Mouse (Mus musculus) G1E-ER4 (cell line): ENCODE measurements around the gene Synpr. TPM values are rescaled to one million over a fixed set of nuclear protein-coding genes. Genes with fewer than 3 reads are reported as not detected.

Source experiments
- GATA1 ChIP-seq: IDR thresholded peaks from one replicate; pipeline ENCODE4 v1.8.0; 2012; ENCODE audit warnings: low read length, inconsistent platforms
- polyA plus RNA-seq: library from polyadenylated mRNA; stranded (reverse); fragments of >175 nt; gene quantifications from 2 replicates; pipeline ENCODE4 v1.2.3, GENCODE M21; 2012

The Synpr gene
- polyA plus RNA-seq, 1 experiment = not detected

DNA sequence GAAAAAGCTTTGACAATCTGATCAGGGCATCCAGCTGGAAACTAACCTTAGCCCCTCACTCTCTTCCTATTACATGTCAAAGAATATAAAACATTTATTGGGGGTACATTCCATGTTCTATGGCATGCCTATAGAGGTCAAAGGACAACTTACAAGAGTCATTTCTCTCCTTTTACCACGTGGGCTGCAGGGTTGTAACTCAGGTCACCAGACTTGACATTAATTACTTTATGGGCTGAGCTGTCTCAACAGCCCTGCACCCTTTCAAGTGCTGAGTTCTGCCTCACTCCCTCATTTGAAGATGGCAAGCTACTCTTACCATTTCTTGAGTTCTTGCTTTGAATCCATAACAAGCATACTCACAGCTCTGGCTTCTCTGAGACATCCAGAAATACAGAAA lies 287.9 kb downstream of the Synpr start:
- TF ChIP-seq GATA1 = no peak

DNA sequence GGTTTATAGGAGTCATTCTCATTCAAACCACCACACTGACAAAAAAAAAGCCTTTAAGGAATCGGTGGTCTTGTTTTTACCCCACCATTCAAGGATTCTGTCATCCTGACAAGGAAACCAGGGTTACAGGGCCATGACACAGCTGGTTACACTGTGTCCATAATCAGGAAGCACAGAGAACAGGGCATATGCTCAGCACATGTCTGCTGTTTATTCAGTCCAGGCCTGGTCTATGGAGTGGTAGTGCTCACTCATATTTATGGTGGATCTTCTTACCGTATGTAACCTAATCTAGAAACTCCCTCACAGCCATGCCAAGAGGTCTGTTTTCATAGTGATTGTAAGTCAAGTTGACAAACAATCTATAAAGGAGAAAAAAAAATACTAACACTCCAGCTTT lies 293.5 kb downstream of the Synpr start:
- no peak for TF ChIP-seq GATA1

DNA sequence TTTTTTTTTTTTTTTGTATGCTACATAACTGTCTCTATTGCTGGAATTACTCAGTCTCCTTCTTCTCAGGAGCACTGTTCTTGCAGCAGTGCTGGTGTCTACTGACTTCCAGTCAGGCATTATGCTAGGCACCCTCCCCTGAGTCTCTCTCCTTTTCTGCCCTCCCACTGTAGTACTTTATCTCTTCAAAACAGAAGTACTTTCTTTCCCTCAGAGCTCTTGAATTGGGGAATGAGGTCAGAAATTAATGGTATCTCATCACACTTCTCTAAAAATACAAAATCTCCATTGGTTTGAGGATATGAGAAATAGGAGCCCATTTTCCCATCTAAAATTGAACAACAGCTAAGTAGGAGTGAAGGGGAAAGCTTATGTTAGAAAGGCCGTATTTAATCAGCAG lies 294.2 kb downstream of the Synpr start:
- TF ChIP-seq GATA1 = no peak

DNA sequence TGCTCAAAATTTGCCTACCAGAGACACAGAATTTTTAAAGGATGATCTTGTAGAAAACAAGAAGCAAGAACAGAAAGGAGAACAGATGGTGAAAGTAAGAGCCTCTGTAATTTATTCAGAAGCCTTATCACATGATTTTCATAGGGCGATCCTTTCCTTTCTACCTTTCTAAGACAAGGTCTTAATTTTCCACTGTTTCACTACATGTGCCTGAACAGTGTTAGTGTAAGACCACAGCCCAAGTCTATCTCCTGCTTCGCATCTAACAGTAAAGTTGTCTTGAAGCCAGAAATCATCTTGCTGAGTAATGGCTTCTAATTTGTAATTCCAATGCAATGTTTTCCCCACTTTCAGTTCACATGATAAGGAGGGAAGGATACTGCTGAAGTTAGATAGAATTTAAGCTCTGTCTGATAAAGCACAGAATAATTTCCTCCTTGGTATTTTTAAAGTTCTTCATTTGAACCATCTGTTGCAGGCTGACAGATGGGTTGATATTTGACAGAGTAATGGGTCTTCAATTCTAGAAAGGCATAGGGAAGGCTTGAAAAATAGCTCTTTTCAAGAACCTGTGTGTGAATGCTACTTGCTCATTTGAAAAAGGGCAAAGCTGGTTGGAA lies 308.9 kb downstream of the Synpr start:
- TF ChIP-seq GATA1 = no peak

DNA sequence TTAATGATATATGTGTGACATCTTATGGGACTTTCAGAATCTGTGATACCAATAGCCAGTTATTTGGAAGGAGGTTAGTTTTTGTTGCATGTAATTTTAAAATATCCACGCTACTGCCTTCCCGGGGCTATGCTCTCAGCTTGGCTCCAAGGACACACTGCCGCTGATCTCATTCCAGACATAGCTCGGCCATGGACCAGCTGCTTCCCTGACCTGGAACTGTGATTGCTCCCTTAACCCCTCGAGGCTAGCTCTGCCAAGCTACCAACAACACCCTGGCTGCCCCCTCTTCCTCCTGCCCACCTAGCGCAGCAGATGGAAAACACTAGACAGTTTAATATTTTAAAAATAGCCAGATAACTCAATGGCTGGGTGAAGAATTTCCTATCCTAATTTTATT lies 311.7 kb downstream of the Synpr start:
- no peak for TF ChIP-seq GATA1

DNA sequence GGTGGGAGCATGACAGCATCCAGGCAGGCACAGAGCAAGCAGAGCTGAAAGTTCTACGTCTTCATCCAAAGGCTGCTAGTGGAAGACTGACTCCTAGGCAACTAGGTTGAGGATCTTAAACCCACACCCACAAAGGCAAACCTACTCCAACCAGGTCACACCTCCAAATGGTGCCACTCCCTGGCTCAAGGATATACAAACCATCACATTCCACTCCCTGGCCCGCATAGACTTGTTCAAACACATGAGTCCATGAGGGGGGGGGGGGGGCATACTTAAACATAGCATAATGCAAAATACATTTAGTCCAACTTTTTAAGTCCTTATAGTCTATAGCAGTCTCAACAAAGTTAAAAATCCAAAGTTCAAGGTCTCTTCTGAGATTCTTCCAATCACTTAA lies 312.6 kb downstream of the Synpr start:
- TF ChIP-seq GATA1 = no peak

DNA sequence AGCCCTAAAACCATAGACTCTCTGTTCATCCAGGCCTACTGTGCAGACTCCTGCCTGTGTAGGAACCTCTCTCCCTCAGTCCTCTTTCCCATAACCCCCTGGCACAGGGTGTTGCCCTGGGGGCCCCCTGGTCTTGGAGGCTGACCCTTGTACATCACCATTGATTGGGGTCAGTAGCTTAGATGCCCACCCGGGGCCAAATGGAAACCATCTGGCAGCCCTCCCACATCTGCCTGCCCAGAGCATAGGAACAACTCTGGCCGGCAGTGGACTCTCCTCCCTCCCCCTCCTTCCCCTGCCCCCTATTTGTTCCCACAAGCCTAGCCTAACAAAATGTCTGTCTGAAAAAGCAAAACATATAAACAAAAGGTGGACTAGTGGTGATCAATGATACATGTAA lies 336.0 kb downstream of the Synpr start:
- no peak for TF ChIP-seq GATA1

DNA sequence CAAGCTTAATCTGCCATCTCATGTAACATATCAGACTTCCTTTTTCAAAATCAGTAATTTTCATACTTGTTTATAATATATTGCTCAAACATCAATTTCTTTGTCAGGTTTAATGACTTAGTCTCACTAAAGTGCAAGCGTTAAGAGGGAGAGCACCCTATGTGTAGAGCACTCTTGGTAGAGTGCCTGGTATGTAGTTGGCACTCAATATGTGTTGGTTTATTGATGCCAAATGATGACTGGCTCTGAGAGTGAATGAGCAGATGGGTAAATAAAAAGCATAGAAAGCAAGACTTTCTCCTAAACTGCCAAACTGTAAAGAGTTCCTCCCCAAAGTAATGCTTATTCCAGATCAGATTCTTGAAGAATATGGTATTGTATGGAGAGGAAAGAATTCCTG lies 365.3 kb downstream of the Synpr start:
- no peak for TF ChIP-seq GATA1

DNA sequence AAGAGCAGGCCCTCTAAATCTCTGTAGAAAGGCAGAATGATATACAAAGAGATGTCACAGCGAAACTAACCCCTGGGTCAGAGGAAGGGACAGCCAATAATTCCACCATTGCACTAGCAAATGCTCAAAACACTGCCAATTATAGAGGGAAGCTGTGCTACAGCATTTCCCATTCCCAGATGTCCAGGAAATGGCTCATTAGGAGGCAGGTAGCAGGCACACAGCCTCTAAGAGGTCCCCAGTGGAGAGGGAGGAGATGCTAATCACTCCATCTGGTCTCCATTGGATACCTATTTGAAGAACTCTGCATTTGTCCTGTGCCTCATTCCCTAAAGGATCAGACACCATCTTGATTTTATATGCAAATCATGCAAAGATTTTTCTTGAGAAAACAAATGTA lies 366.5 kb downstream of the Synpr start:
- no peak for TF ChIP-seq GATA1

DNA sequence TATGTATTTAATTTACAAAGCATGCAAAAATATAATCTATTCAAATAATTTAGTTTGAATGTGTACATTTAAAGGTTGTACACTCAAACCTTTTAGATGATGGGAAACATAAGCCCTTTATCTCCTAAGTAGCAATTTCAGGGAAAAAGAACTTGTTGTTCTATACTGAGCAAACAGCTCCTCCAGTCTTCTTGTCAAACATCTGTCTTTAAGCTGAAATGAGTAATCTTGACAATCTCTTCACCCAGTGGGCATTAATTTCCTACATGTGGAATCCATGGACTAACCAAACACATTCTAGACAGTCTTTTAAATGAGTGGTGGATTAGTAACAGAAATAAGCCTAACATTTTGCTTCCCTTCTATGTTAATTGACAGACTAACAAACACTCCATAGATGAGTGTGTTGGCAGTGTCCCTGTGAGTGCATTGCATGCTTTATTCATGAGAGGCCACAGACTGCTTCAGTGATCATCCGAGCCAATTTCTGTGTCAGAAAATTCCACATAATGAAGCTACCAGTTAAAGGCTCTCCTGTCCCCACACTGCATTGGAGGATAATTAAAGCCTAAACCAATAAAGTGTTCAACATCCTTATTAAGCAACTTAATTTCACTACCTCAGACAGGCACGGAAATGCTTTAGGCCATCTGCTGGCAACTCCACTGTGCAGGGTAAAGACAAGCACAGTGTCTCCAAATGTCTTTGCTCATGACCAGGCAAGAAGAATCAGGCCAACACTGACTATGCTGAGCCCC lies 367.1 kb downstream of the Synpr start:
- no peak for TF ChIP-seq GATA1
